ENCODE assay signal across 7 mouse cellular contexts in the genomic region with DNA sequence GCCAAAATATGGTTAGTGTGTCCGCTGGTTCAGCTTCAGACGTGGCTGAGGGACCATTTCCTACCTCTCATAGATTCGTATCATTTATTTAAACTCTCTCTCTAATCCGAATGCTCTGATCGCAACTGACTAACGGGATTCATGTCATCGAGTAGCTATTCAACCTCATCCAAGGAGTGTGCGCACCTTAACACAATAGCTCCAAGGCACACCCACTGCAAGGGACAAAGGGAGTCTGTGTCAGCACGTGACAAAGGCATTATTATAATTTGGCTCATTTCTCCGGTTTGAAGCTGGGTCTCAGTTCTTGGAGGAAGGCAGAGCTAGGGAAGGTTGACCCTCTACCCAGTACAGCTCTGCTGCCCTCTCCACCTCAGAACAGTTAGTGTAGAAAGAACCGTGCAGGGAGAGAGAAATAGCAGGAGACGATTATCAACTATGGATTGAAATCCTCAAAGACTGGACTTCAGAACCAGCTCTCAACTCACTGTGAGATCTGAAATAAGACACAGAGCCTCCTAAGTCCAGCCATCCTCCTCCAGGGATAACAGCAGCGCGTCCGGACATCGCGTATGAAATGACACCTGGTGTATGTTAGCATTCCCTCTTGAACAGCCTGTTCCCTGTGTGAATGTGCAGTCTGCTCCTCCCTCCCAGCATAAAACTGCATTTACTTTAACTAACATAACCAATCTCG.
A peak's percentile ranks its signal among the peaks of the same experiment; 100 is the strongest.
DNase-seq lines count a peak whose midpoint lies in the region; ATAC-seq lines count a peak whose summit lies in the region.

No protein-coding gene starts in this region.

- H3K27ac ChIP-seq in lung, embryonic 15.5 days, result no peak overlapping the region
- no peak overlapping the region for H3K27ac ChIP-seq in hindbrain, embryonic 13.5 days
- no peak overlapping the region for H3K27ac ChIP-seq in neural tube, embryonic 12.5 days

- no peak for DNase-seq in lung, postnatal 10 days
- no peak for DNase-seq in kidney, postnatal 10 days
- no peak for DNase-seq in heart, postnatal 4 days

- no peaks in the 10 kb centered on the region for H3K27me3 ChIP-seq in lung, embryonic 15.5 days
- H3K27me3 ChIP-seq in hindbrain, embryonic 13.5 days, result no peaks in the 10 kb centered on the region
- H3K27me3 ChIP-seq in neural tube, embryonic 12.5 days (replicated peaks), result no peaks in the 10 kb centered on the region

- no peak for ATAC-seq in lung, embryonic 15.5 days (ENCODE audit: borderline replicate concordance, extremely low read depth, low FRiP score, low TSS enrichment)
- ATAC-seq in erythroblast, adult 5-6 weeks (replicated peaks; ENCODE audit: low FRiP score, poor library complexity, severe bottlenecking), result peak; percentile 57; the same call in 1 of the 2 replicates
- ATAC-seq in hindbrain, embryonic 13.5 days (ENCODE audit: low FRiP score), result peak; percentile 85
- ATAC-seq in neural tube, embryonic 12.5 days (ENCODE audit: low FRiP score, low read depth), result peak; percentile 70

- H3K4me3 ChIP-seq in lung, embryonic 15.5 days, result no peak overlapping the region
- H3K4me3 ChIP-seq in hindbrain, embryonic 13.5 days, result no peak overlapping the region
- no peak overlapping the region for H3K4me3 ChIP-seq in neural tube, embryonic 12.5 days

- H3K4me1 ChIP-seq in lung, embryonic 15.5 days, result no peaks in the 10 kb centered on the region
- peaks cover 6% of the 10 kb centered on the region; the same call in 1 of the 2 replicates for H3K4me1 ChIP-seq in hindbrain, embryonic 13.5 days (replicated peaks)
- no peaks in the 10 kb centered on the region for H3K4me1 ChIP-seq in neural tube, embryonic 12.5 days

- H3K4me2 ChIP-seq in lung, embryonic 15.5 days, result peak overlapping the region; percentile 29; the same call in 1 of the 2 replicates
- peak overlapping the region; percentile 33 for H3K4me2 ChIP-seq in hindbrain, embryonic 13.5 days
- no peak overlapping the region for H3K4me2 ChIP-seq in neural tube, embryonic 12.5 days (replicated peaks)

- WGBS in lung, embryonic 15.5 days, result 75% methylated on average over 18 of the region's 18 CpGs
- WGBS in hindbrain, embryonic 13.5 days, result 68% methylated on average over 18 of the region's 18 CpGs
- 76% methylated on average over 18 of the region's 18 CpGs for WGBS in neural tube, embryonic 12.5 days

- H3K9ac ChIP-seq in lung, embryonic 15.5 days, result no peak overlapping the region
- H3K9ac ChIP-seq in hindbrain, embryonic 13.5 days, result no peak overlapping the region
- H3K9ac ChIP-seq in neural tube, embryonic 12.5 days, result no peak overlapping the region

- no peaks in the 10 kb centered on the region for H3K36me3 ChIP-seq in lung, embryonic 15.5 days
- no peaks in the 10 kb centered on the region for H3K36me3 ChIP-seq in hindbrain, embryonic 13.5 days
- no peaks in the 10 kb centered on the region for H3K36me3 ChIP-seq in neural tube, embryonic 12.5 days

- H3K9me3 ChIP-seq in lung, embryonic 15.5 days, result no peaks in the 10 kb centered on the region
- H3K9me3 ChIP-seq in hindbrain, embryonic 13.5 days, result no peaks in the 10 kb centered on the region
- H3K9me3 ChIP-seq in neural tube, embryonic 12.5 days, result no peaks in the 10 kb centered on the region
